Mouse (Mus musculus): ENCODE measurements at regions not wholly inside any gene's neighbourhood (a gene's known extent, or its start where the extent isn't known, plus 50 kb on each side); places are given as distances from the start of the nearest gene placed in this dataset.
A peak's percentile ranks its signal among the peaks of the same experiment; 100 is the strongest.

DNA sequence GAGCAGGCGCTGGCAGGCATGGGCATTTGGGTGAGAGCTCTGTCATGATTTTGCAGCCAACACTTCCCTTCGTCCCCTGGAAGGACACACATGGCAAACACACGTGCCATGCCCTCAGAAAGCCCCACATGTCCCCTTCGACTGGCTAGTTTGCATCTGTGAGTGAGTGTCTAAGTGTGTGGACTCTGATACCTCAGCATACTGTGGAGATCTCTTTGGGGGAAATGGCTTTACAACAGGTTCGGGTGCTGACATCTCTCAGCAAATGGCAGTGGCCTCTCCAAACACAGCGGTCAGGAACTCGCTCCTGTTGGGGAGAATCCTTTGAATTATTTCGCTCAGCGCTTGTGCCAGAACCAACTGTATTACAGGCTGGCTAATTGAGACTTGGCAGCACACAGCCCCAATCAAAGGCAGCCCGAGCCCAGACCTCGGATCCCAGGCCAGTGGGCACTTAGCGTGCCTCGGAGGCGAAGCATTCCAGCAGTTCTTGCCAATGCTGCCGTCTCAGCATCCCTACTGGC lies 86.5 kb upstream of the Mki67 start:
- Histone ChIP-seq H3K4me1 (peaks cover 10% of the 10 kb centered on the region), H3K4me3 (no peak overlapping the region), H3K27me3 (ENCODE audit: poor library complexity, severe bottlenecking) (no peaks in the 10 kb centered on the region), H3K27ac (no peak overlapping the region), H3K36me3 (replicated peaks) (no peaks in the 10 kb centered on the region), H3K9me3 (no peaks in the 10 kb centered on the region)
- 91% methylated on average over 15 of the region's 15 CpGs for WGBS
- no peak for DNase-seq (ENCODE audit: extremely low spot score, low spot score)

DNA sequence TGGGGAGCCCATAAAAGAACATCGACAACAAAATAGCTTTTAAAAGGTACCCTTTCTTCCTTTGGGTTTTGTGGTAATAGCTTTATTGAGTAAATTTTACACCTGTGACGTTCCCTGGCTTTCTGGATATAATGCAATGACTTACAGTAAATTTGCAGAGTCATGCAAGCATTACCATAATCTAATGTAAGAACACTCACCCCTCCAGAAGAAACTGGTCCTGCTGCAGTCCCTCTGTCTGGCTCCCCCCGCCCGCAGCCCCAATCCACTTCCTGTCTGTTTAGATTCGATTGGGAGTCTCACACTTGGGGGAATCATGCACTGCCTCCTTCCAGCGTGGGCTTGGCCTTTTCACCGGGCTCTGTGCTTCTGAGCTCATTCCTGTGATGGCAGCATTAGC lies 88.6 kb upstream of the Mki67 start:
- H3K27ac ChIP-seq: no peak overlapping the region
- no peaks in the 10 kb centered on the region for H3K9me3 ChIP-seq
- H3K4me3 ChIP-seq: no peak overlapping the region
- no peaks in the 10 kb centered on the region for H3K36me3 ChIP-seq (replicated peaks)
- H3K4me1 ChIP-seq: peaks cover 7% of the 10 kb centered on the region
- 68% methylated on average over 7 of the region's 7 CpGs for WGBS
- no peak for DNase-seq (ENCODE audit: extremely low spot score, low spot score)
- no peaks in the 10 kb centered on the region for H3K27me3 ChIP-seq (ENCODE audit: poor library complexity, severe bottlenecking)

DNA sequence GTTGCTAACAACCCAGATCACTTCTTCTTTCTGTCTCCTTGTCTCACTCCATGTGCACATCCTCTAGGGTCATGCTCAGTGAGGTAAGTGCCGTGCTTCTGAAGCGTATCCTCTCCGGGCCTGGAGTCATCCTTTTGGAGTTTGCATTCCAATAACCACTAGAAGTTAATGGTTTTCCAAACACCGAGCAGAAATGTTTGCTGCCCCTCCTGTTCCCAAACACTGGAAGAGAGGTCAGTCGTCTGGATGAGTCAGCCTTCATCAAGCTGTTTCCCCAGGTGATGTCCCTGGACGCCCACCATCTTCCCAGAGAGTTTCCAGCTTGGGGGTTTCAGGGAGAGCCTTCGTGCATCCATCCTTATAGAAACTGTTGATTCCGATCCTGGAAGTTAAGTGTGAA lies 90.0 kb upstream of the Mki67 start:
- Histone ChIP-seq H3K27me3 (ENCODE audit: poor library complexity, severe bottlenecking) (no peaks in the 10 kb centered on the region), H3K4me1 (peaks cover 11% of the 10 kb centered on the region), H3K36me3 (replicated peaks) (no peaks in the 10 kb centered on the region), H3K4me3 (no peak overlapping the region), H3K9me3 (no peaks in the 10 kb centered on the region), H3K27ac (no peak overlapping the region)
- 87% methylated on average over 8 of the region's 8 CpGs for WGBS
- no peak for DNase-seq (ENCODE audit: extremely low spot score, low spot score)

DNA sequence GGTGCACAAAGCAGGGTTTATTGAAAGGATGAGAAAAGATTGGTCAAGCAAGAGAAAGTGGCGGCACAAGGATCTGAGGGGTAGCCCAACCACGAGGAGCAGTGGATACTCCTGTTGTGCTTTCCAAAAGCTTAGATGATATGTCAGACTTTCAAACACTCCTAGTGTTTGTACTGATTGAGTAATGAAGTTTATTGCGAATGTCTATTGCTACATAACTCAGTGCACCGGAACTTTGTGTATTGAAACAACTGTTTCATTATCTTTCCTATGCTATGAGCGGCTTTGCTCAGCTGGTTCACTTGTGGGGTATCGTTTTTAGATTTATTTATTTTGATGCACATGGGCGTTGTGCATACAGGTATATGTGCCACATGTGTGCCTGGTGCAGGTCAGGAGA lies 90.5 kb upstream of the Mki67 start:
- DNase-seq (ENCODE audit: extremely low spot score, low spot score): no peak
- H3K36me3 ChIP-seq (replicated peaks): no peaks in the 10 kb centered on the region
- H3K27me3 ChIP-seq (ENCODE audit: poor library complexity, severe bottlenecking): no peaks in the 10 kb centered on the region
- H3K9me3 ChIP-seq: no peaks in the 10 kb centered on the region
- no peak overlapping the region for H3K27ac ChIP-seq
- no peak overlapping the region for H3K4me3 ChIP-seq
- peaks cover 13% of the 10 kb centered on the region for H3K4me1 ChIP-seq
- WGBS: 93% methylated on average over 7 of the region's 7 CpGs

DNA sequence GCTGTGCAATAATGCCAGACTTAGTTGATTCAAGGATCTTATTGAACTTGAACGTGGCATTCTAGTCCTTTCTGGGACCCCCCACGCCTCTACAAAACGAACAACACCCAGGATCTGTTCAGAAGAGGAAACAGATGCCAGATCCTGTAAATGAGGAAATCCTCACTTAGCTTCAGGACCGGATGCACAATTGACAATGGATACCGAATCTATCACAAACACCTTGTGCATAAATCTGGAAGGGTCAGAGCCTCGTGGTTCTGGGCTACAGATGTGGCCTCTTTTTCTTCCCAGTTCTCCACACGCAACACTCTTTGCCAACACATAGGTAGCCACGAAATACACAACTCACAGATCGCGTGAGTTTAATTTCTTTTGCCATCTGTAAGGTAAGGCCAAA lies 93.0 kb upstream of the Mki67 start:
- no peaks in the 10 kb centered on the region for H3K27me3 ChIP-seq (ENCODE audit: poor library complexity, severe bottlenecking)
- WGBS: 87% methylated on average over 10 of the region's 10 CpGs
- H3K9me3 ChIP-seq: no peaks in the 10 kb centered on the region
- H3K4me3 ChIP-seq: no peak overlapping the region
- no peak overlapping the region for H3K27ac ChIP-seq
- no peaks in the 10 kb centered on the region for H3K36me3 ChIP-seq (replicated peaks)
- DNase-seq (ENCODE audit: extremely low spot score, low spot score): no peak
- H3K4me1 ChIP-seq: peaks cover 16% of the 10 kb centered on the region

DNA sequence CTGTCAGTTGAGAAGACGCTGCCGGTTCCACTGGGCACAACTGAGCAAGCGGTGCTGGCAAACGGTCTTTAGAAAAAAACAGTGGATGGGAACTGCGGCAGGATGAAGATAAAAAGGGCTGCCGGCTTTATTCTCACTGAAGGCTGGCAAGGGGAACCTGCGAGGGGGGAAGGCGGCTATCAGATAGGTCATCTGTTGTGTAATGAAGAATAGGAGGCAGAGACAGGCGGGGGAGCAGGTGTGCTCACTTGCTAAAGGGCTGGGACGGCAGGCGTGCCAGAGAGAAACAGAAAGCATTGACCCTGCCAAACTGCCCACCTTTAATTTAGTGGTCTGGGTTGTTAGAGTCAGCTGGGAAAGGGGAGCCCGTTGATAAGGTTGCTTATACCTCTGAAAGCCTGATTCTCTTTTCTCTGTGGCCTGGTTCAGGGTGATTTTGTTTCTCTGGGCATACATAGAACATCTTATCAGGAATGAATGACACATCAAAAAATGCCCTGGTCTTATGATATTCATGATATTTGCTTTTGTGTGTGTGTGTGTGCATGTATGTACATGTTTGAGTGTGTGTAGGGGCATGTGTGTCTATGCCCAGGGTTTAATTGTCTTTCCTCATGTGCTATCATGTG lies 93.7 kb upstream of the Mki67 start:
- Histone ChIP-seq H3K9me3 (no peaks in the 10 kb centered on the region), H3K36me3 (replicated peaks) (no peaks in the 10 kb centered on the region), H3K27me3 (ENCODE audit: poor library complexity, severe bottlenecking) (no peaks in the 10 kb centered on the region), H3K4me3 (no peak overlapping the region), H3K27ac (no peak overlapping the region), H3K4me1 (peaks cover 16% of the 10 kb centered on the region)
- 72% methylated on average over 12 of the region's 12 CpGs for WGBS
- DNase-seq (ENCODE audit: extremely low spot score, low spot score): no peak

DNA sequence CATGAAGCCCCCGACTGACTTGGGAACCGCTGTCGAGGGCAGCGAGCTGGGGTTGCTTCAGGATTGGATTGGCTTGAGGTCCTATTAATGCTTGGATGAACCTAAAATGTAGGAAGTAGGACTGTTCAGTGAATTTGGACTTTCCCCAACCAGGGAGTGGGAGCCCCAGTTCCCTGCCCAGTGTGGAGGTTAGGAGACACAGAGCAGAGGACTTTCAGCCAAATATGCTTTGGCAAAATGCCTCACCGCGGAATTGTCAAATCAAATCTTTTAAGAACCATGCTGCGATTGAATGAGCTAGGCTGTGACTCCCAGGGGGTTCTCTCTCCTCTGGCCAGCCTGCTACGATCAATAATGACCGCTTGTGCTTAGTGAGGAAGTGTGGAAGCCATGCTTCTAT lies 94.8 kb upstream of the Mki67 start:
- 89% methylated on average over 9 of the region's 9 CpGs for WGBS
- H3K36me3 ChIP-seq (replicated peaks): no peaks in the 10 kb centered on the region
- H3K4me1 ChIP-seq: peaks cover 16% of the 10 kb centered on the region
- no peaks in the 10 kb centered on the region for H3K27me3 ChIP-seq (ENCODE audit: poor library complexity, severe bottlenecking)
- no peak for DNase-seq (ENCODE audit: extremely low spot score, low spot score)
- no peaks in the 10 kb centered on the region for H3K9me3 ChIP-seq
- no peak overlapping the region for H3K27ac ChIP-seq
- no peak overlapping the region for H3K4me3 ChIP-seq

DNA sequence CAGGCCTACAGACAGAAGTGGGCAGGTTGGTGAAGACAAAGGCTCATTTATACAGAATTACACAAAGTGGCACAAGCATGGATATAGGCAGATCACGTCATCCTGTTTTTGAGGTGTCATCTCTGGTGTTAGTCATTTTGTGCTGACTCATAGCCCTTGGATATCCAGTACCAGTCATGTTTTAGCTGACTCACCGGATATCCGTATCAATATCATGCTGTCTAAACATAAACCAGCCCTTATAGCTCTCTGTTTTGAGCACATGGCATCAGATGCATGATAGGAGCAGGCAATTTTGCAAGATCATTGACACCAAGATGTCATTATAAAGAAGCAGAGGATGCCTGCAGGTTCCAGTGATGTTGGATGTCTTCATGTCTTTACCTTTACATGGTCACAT lies 97.5 kb upstream of the Mki67 start:
- Histone ChIP-seq H3K9me3 (no peaks in the 10 kb centered on the region), H3K4me1 (peaks cover 12% of the 10 kb centered on the region), H3K4me3 (no peak overlapping the region), H3K36me3 (replicated peaks) (no peaks in the 10 kb centered on the region), H3K27ac (no peak overlapping the region), H3K27me3 (ENCODE audit: poor library complexity, severe bottlenecking) (no peaks in the 10 kb centered on the region)
- WGBS: 90% methylated on average over 3 of the region's 3 CpGs
- no peak for DNase-seq (ENCODE audit: extremely low spot score, low spot score)

DNA sequence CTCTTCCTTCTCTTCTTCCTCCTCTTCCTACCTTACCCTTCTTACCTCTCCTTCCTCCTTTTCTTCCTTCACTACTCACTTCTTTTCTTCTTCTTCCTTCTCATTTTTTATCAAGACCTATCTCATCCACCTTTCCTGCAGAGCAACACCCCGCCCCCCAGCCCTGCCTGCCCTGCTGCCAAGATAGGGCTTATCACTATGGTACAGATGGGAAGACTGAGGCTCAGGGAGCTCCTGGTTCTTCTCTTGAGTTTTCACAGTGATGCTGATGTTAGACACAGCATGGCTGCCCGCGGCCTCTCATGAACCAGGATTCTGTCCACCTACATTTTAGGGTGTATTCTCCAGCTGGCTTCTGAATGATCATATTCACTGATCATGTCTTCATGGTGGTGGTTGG lies 100.0 kb upstream of the Mki67 start:
- DNase-seq (ENCODE audit: extremely low spot score, low spot score): no peak
- Histone ChIP-seq H3K27me3 (ENCODE audit: poor library complexity, severe bottlenecking) (no peaks in the 10 kb centered on the region), H3K4me3 (no peak overlapping the region), H3K4me1 (peaks cover 5% of the 10 kb centered on the region), H3K9me3 (no peaks in the 10 kb centered on the region), H3K27ac (no peak overlapping the region), H3K36me3 (replicated peaks) (no peaks in the 10 kb centered on the region)
- 95% methylated on average over 3 of the region's 3 CpGs for WGBS

DNA sequence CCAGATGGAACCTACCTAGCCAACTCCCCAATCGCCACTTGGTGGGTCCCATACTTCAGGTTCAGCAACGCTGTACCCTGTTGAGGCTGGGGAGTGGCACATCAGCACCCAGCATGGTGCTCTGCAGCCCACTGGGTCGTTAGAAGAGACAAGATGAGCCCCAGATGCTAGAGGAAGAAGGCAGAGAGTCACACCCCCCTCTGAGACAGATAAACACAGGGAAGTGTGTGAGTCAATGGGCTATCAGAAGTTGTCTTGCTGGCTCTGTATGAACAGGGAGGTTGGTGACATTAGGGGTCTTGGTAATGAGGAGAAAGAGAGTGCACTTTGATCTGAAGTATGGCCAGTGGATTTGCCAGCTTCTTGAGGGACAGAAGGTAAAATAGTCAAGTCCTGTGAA lies 101.7 kb upstream of the Mki67 start:
- no peaks in the 10 kb centered on the region for H3K9me3 ChIP-seq
- H3K36me3 ChIP-seq (replicated peaks): no peaks in the 10 kb centered on the region
- WGBS: 63% methylated on average over 3 of the region's 3 CpGs

DNA sequence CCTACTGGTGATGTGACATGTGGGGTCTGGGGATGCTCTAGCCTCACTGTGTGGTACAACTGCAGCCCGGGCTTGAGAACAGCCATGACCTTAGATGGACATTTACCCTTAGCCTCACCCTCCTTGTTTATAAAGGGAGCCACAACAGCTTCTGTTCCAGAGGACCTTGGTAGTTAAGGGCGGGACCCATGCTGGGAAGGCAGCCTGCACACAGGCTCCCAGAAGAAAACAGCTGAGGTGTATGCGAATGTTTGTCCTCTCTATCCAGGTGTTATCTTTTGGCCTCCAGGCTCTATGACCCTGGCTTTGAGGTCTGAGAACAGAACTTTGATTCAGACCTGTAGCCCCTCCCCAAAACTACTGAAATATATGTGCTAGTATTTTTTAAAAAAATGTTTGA lies 102.1 kb upstream of the Mki67 start:
- H3K4me1 ChIP-seq: no peaks in the 10 kb centered on the region
- no peak overlapping the region for H3K4me3 ChIP-seq
- no peak overlapping the region for H3K27ac ChIP-seq
- H3K27me3 ChIP-seq (ENCODE audit: poor library complexity, severe bottlenecking): no peaks in the 10 kb centered on the region
- DNase-seq (ENCODE audit: extremely low spot score, low spot score): no peak
- no peaks in the 10 kb centered on the region for H3K9me3 ChIP-seq
- 83% methylated on average over 3 of the region's 3 CpGs for WGBS
- H3K36me3 ChIP-seq (replicated peaks): no peaks in the 10 kb centered on the region

More for the DNA sequence above, 101.7 kb upstream of the Mki67 start:
- Histone ChIP-seq H3K4me1 (no peaks in the 10 kb centered on the region), H3K27ac (0 out of 2 replicates have a peak overlapping the region, but pooled peaks have one; percentile 11), H3K27me3 (ENCODE audit: poor library complexity, severe bottlenecking) (no peaks in the 10 kb centered on the region), H3K4me3 (no peak overlapping the region)
- DNase-seq (ENCODE audit: extremely low spot score, low spot score): no peak

DNA sequence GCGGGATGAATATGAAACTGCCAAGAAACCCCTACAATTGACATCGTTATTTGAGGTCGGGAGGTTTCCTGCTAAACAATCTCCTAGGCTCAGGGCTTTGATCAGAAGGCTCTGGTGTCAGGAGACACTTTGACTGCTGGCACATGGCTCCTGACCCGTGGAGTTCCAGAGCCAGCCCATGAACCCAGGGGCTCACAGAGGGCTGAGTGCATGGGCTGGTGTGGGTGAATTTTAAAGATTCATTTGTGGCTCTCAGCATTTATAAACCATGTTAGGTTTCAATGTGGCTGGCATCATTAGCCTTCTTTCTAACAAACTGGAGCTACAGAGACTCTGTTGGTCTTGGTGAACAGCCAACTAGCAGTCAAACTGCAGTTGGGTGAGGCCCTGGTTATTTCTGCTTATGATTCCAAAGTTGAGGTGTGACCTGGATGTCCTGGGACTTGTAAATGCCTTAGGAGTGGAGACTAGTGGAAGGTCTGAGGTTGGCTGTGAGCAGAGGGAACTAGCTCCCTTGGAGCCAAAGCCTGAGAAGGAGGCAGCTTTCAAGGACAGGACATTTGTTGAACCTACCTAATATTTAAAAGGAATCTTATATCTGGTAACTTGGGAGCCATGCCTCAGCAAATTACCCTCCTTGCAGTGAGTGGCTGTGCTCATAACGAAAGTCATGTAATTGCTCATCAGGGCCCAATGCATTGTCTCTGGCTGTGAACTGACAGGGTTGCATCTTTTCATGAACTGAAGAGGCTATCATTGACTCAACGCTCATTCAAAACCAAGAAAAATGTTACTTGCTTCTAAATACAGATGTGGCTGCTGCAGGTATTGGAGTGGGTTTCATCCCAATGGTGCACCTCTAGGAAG lies 108.0 kb upstream of the Mki67 start:
- H3K9me3 ChIP-seq: no peaks in the 10 kb centered on the region
- no peaks in the 10 kb centered on the region for H3K4me1 ChIP-seq
- no peak overlapping the region for H3K4me3 ChIP-seq
- WGBS: 79% methylated on average over 6 of the region's 6 CpGs
- H3K27me3 ChIP-seq (ENCODE audit: poor library complexity, severe bottlenecking): no peaks in the 10 kb centered on the region
- H3K27ac ChIP-seq: no peak overlapping the region
- no peaks in the 10 kb centered on the region for H3K36me3 ChIP-seq (replicated peaks)
- DNase-seq (ENCODE audit: extremely low spot score, low spot score): no peak

DNA sequence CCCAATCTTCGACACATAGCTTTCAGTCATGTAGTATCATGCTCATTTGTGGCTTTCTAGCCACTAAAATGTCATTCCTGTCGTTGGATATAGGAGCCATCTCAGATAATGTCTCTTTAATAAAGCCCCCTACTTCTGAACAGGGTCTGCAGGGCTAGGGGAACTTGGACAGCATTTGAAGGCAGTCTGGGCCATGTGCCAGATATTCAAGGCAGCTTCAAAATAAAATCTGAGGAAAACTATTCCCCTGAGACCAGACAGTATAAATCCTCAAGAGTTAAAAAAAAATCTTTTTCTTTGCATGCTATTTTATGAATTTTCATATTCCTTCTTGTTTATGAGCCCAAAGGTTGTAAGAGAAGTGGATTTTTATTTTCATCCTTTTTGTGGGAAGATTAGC lies 113.1 kb upstream of the Mki67 start:
- WGBS: 78% methylated on average over 2 of the region's 2 CpGs
- Histone ChIP-seq H3K4me1 (peaks cover 4% of the 10 kb centered on the region; the same call in 1 of the 2 replicates), H3K27me3 (ENCODE audit: poor library complexity, severe bottlenecking) (peaks cover 8% of the 10 kb centered on the region; the same call in 1 of the 2 replicates), H3K36me3 (replicated peaks) (no peaks in the 10 kb centered on the region), H3K9me3 (no peaks in the 10 kb centered on the region), H3K4me3 (no peak overlapping the region), H3K27ac (no peak overlapping the region)
- DNase-seq (ENCODE audit: extremely low spot score, low spot score): no peak
